Mouse (Mus musculus) hindbrain, postnatal 0 days (tissue): Measurements from ENCODE around the gene Actl6b. TPM values are rescaled to one million over a fixed set of nuclear protein-coding genes. Genes with fewer than 3 reads are reported as not detected.

Experiments
- ATAC-seq: fragments of 200-750 bp; cut with Nextera tagmentation; 2 replicates; pipeline ENCODE4 v1.8.0; 2017; ENCODE audit warnings: mild to moderate bottlenecking, moderate TSS enrichment, moderate library complexity
- DNase-seq: peaks from one replicate; pipeline ENCODE4 v3.0.0-alpha.2; 2015; ENCODE audit warnings: low spot score
- H3K27ac ChIP-seq: fragments of 300-500 bp; sonication (generic); 2 replicates; pipeline ENCODE4 v1.5.1; 2014; ENCODE audit warnings: mild to moderate bottlenecking
- H3K27me3 ChIP-seq: fragments of 300-500 bp; sonication (generic); 2 replicates; pipeline ENCODE4 v1.6.1; 2014; ENCODE audit warnings: low read length, mixed read lengths; ENCODE audit not compliant: insufficient read depth
- H3K36me3 ChIP-seq: fragments of 300-500 bp; sonication (generic); 2 replicates; pipeline ENCODE4 v1.6.1; 2014; ENCODE audit warnings: low read length, mixed read lengths; ENCODE audit not compliant: insufficient read depth
- H3K4me1 ChIP-seq: fragments of 300-500 bp; sonication (generic); 2 replicates; pipeline ENCODE4 v1.6.1; 2014; ENCODE audit warnings: antibody characterized with exemption, low read length, mixed read lengths; ENCODE audit not compliant: insufficient read depth
- H3K4me2 ChIP-seq: fragments of 300-500 bp; sonication (generic); 2 replicates; pipeline ENCODE4 v1.6.1; 2014; ENCODE audit warnings: low read depth, mild to moderate bottlenecking, low read length, moderate library complexity, mixed read lengths
- H3K4me3 ChIP-seq: fragments of 300-500 bp; sonication (generic); 2 replicates; pipeline ENCODE4 v1.5.1; 2014; ENCODE audit warnings: low read length
- H3K9ac ChIP-seq: fragments of 300-500 bp; sonication (generic); replicated peaks from 2 replicates; pipeline ENCODE4 v1.6.1; 2014; ENCODE audit warnings: mild to moderate bottlenecking, low read length, moderate library complexity, mixed read lengths
- H3K9me3 ChIP-seq: fragments of 300-500 bp; sonication (generic); 2 replicates; pipeline ENCODE4 v1.6.1; 2016; ENCODE audit warnings: low read length, mixed read lengths
- CTCF ChIP-seq: IDR thresholded peaks from 2 replicates; pipeline ENCODE4 v1.5.1; 2016; ENCODE audit warnings: antibody characterized with exemption, control low read depth, low read depth
- WGBS: fragments of 180-500 bp; shearing (Covaris S2); extraction: QIAGEN DNeasy Blood & Tissue Kit; methylation state at CpG from one replicate; pipeline ENCODE4 v1.1.7; 2014; 5-methylcytosine and 5-hydroxymethylcytosine counted together
- polyA plus RNA-seq: library from polyadenylated mRNA; unstranded; fragments of >200 nt; fragmentation: Nextera tagmentation; extraction: Ambion mirVana; gene quantifications from 2 replicates; pipeline ENCODE4 v1.2.1, GENCODE M21; 2015
- total RNA-seq: library from RNA; depleted of rRNA; stranded (reverse); fragments of >200 nt; gene quantifications from 2 replicates; pipeline ENCODE4 v1.2.3, GENCODE M21; 2014

Gene Actl6b
- total and polyA plus RNA-seq, 2 experiments from 2014 or later = 207 to 253 TPM

- WGBS = 12% methylated on average over 27 of the region's 27 CpGs
- no peaks in the 10 kb centered on the region for H3K27me3 ChIP-seq
- ATAC-seq = peak; percentile 89
- H3K4me1 ChIP-seq = peaks cover 8% of the 10 kb centered on the region
- peak overlapping the region; percentile 29 for H3K4me3 ChIP-seq
- H3K27ac ChIP-seq = peak overlapping the region; percentile 88
- H3K36me3 ChIP-seq = no peaks in the 10 kb centered on the region
- H3K9ac ChIP-seq = peak overlapping the region; percentile 47
- peak overlapping the region; percentile 55 for H3K4me2 ChIP-seq
- no peaks in the 10 kb centered on the region for H3K9me3 ChIP-seq
- peak; percentile 41; the same call in 1 of the 2 replicates for TF ChIP-seq CTCF
- peak; percentile 91 for DNase-seq
Measured at GRCm38 (mm10) chr5:137583670-137584169, 30.4 kb downstream of the Actl6b start.

- H3K4me3 ChIP-seq = no peak overlapping the region
- H3K27me3 ChIP-seq = no peaks in the 10 kb centered on the region
- H3K9ac ChIP-seq = no peak overlapping the region
- no peak overlapping the region for H3K4me2 ChIP-seq
- TF ChIP-seq CTCF = peak; percentile 68
- peaks cover 8% of the 10 kb centered on the region for H3K4me1 ChIP-seq
- ATAC-seq = no peak
- H3K9me3 ChIP-seq = no peaks in the 10 kb centered on the region
- DNase-seq = peak; percentile 79
- 33% methylated on average over 8 of the region's 8 CpGs for WGBS
- no peak overlapping the region for H3K27ac ChIP-seq
- no peaks in the 10 kb centered on the region for H3K36me3 ChIP-seq
Measured at GRCm38 (mm10) chr5:137584976-137585375, 31.7 kb downstream of the Actl6b start.

- TF ChIP-seq CTCF = no peak
- Histone ChIP-seq H3K4me2 (no peak overlapping the region), H3K9me3 (no peaks in the 10 kb centered on the region), H3K27ac (no peak overlapping the region), H3K4me3 (no peak overlapping the region), H3K9ac (no peak overlapping the region), H3K4me1 (no peaks in the 10 kb centered on the region), H3K27me3 (no peaks in the 10 kb centered on the region), H3K36me3 (no peaks in the 10 kb centered on the region)
- 74% methylated on average over 5 of the region's 5 CpGs for WGBS
- DNase-seq = no peak
- ATAC-seq = no peak
Measured at GRCm38 (mm10) chr5:137590507-137590906, 37.2 kb downstream of the Actl6b start.

GRCm38 (mm10) chr5:137595921-137596320, 42.6 kb downstream of the Actl6b start:
- H3K4me2 ChIP-seq = no peak overlapping the region
- ATAC-seq = no peak
- WGBS = 55% methylated on average over 7 of the region's 7 CpGs
- no peak overlapping the region for H3K27ac ChIP-seq
- no peaks in the 10 kb centered on the region; the same call in 1 of the 2 replicates for H3K36me3 ChIP-seq
- H3K9ac ChIP-seq = no peak overlapping the region
- no peak for DNase-seq
- H3K27me3 ChIP-seq = no peaks in the 10 kb centered on the region
- H3K4me1 ChIP-seq = peaks cover 10% of the 10 kb centered on the region; the same call in 1 of the 2 replicates
- no peak overlapping the region for H3K4me3 ChIP-seq
- no peak for TF ChIP-seq CTCF
- H3K9me3 ChIP-seq = no peaks in the 10 kb centered on the region

- H3K36me3 ChIP-seq = no peaks in the 10 kb centered on the region; the same call in 1 of the 2 replicates
- H3K4me1 ChIP-seq = peaks cover 10% of the 10 kb centered on the region; the same call in 1 of the 2 replicates
- H3K27ac ChIP-seq = no peak overlapping the region
- H3K4me3 ChIP-seq = no peak overlapping the region
- H3K9ac ChIP-seq = no peak overlapping the region
- ATAC-seq (no peak), DNase-seq (no peak)
- no peak for TF ChIP-seq CTCF
- WGBS = 35% methylated on average over 26 of the region's 30 CpGs
- no peaks in the 10 kb centered on the region for H3K9me3 ChIP-seq
- 0 out of 2 replicates have a peak overlapping the region, but pooled peaks have one; percentile 10 for H3K4me2 ChIP-seq
- no peaks in the 10 kb centered on the region for H3K27me3 ChIP-seq
Measured at GRCm38 (mm10) chr5:137596601-137597261, 43.4 kb downstream of the Actl6b start.

GRCm38 (mm10) chr5:137597625-137598024, 44.3 kb downstream of the Actl6b start:
- ATAC-seq (no peak), DNase-seq (no peak)
- no peaks in the 10 kb centered on the region; the same call in 1 of the 2 replicates for H3K36me3 ChIP-seq
- peaks cover 10% of the 10 kb centered on the region; the same call in 1 of the 2 replicates for H3K4me1 ChIP-seq
- TF ChIP-seq CTCF = no peak
- H3K27ac ChIP-seq = no peak overlapping the region
- H3K4me3 ChIP-seq = no peak overlapping the region
- WGBS = 95% methylated on average over 6 of the region's 6 CpGs
- H3K4me2 ChIP-seq = no peak overlapping the region
- no peak overlapping the region for H3K9ac ChIP-seq
- no peaks in the 10 kb centered on the region for H3K9me3 ChIP-seq
- H3K27me3 ChIP-seq = no peaks in the 10 kb centered on the region
